Mouse (Mus musculus) urinary bladder, postnatal 36 days (tissue): ENCODE results near the gene Pdzd3.

Experiments used
- DNase-seq, 2 experiments: peaks; one replicate each; pipeline ENCODE4 v3.0.0; 2022; ENCODE audit warnings: low spot score in 2 of 2, mixed read lengths in 1 of 2

Gene Pdzd3

DNA sequence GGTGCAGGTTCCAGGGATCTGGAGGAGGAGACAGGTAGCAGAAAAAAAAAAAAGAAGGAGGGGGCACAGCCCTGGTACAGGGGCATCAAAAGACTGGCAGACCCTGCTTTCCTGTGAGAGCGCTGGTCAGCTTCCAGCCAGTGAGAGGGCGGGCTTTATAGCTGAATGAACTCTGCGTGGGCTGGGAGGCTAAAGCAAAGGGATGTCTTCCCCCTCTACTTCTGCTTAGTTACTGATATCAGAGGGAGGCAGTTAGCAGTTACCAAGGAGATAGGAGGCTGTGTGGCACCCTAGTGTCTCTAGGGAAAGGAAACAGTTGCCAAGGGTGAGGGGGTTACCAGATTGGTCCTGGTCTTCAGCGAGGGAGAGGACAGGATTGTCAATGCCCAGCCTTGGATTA is 826 bp downstream of the Pdzd3 start:
- DNase-seq: no peak

DNA sequence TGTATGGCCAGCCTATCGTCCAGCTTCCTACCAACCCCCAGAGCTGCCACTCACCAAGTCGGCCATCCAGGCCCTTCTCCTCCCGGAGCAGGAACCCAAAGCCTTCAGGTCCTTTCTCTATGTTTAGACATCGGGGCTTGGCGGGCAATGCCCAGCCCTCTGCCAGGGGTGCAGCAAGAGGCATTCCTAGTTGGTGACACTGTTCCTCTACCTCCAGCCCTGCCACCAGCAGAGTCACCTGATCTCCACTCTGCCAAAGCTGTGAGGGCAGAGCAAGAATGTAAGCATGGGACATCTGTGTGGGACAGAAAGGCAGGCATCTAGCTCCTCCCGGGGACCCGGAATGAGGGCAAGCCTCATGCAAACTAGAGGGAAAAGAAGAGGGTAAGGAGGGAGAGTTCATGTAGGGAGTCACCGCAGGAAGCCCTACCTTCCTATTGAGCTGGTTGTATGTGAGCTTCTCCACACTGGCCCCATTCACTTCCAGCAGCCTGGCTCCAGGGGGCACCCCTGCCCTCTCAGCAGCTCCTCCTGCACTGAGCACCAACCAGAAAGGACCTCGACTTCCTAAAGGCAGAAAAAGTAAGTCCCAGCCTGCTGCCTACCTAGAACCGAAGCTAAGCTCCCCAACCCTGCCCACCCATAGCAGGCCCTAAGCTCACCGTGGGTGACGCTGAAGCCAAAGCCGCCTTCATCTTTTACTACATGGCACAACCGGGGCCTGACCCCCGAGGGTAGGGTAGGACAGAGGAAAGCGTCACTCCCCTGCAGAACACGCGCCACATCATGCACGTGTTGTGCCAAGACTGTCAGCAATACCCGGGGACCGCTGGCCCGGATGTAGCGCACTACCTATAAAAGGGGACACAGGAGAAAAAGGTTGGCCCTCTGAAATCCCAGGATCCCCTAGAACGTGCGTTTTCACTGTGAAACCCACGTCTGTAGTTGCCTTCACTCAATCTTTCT is 1.8 kb downstream of the Pdzd3 start:
- peak; percentile 39 to 69 for DNase-seq

- DNase-seq: no peak
Observed at GRCm38 (mm10) chr9:44247907-44248306, 3.4 kb downstream of the Pdzd3 start.

GRCm38 (mm10) chr9:44243621-44244020 is 7.7 kb downstream of the Pdzd3 start:
- no peak for DNase-seq

DNA sequence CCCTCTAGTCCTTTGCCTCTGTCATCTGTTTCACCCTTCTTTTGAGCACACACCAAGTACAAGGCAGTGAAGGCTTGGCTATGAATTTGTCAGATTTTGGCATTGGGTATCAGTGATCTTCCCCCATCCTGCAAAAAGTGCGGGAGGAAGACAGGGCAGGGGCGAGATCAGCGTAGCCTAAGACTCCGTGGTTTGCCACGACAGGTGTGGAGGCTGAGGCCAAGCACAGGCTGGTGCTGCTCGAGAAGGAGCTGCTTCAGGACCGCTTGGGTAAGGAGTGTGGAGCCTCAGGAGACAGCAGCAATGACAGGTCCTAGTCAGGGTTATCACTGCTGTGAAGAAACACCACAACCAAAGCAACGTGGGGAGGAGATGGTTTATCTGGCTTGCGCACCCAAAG is 9.9 kb downstream of the Pdzd3 start:
- no peak for DNase-seq

DNA sequence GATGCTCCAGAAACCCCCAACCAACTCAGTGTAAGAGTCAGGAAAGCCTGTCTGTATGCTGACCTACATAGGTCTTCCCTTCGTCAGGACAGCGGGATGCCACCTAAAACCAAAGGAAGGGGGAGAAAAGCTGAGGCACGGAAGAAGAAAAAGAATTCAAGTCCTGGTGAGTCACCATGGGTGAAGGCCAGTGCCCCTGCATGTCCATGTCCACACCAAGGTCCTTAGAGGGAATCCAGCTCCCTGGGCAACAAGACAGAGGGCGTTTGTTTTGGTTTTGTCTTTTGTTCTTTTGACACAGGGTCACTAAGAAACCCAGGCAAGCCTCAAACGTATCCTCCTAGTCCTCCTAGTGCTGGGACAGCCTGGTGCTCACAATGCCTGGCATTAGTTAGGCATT is 10.4 kb downstream of the Pdzd3 start:
- DNase-seq: no peak

- no peak for DNase-seq
Observed at GRCm38 (mm10) chr9:44240399-44240798, 10.9 kb downstream of the Pdzd3 start, which contains the start of gene Ccdc153. Gene Ccdc153, plus strand, starts transcription at chr9:44240676.

- peak in 1 of 2 experiments; percentile 14 for DNase-seq
Observed at GRCm38 (mm10) chr9:44239447-44239846, 11.8 kb downstream of the Pdzd3 start.

DNA sequence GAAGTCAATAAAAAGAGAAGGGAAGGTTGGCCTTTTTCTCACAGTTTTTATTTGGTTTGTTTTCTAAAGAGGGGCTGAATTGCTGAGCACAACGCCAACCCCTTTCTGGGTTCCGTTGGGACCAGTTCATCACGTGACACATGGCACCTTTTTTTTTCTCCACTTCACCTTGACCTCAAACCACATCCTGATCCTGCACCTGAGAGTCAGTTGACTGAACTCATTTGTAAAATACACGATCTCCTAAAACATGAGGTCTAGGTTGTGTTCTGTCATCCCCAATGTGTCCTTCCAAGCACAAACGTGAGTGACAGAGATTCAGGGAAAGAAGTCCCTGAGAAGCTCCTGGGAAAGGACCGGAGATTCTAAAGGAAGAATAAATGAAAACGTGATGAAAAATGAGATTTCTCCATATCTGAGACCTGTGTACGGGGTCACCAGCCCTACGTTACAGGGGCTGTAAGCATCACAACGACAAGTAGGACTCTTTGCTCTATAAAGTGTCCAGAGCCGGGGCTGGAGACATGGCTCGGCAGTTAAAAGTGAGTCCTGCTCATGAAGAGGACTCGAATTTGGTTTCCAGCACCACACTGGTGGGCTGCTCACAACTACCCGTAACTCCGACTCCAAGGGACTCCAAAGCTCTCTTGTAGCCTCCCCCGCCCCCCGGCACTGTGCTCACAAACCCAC is 12.6 kb downstream of the Pdzd3 start:
- DNase-seq: no peak

GRCm38 (mm10) chr9:44237128-44237527 is 14.1 kb downstream of the Pdzd3 start:
- no peak for DNase-seq

DNA sequence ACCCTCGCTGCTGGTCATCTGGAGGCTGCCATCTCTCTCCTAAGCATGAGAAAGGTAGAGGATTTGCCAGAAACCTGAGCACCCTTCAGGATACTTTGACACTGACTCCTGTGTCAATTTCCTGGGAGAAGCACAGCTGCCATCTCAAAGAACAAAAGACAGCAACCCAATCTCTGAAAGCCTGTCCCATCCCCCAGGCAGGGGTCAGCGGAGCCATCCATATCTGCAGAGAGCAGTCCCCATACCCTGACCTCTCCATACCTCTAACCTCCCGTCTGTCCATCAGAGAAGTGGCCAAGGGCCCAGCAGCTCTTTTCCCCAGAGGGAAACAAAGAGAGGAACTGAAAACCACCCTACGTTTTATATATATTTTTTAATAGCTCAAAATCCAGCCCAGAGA is 14.7 kb downstream of the Pdzd3 start:
- no peak for DNase-seq

GRCm38 (mm10) chr9:44234479-44235427 is 16.5 kb downstream of the Pdzd3 start:
- peak; percentile 32 to 47 for DNase-seq

DNA sequence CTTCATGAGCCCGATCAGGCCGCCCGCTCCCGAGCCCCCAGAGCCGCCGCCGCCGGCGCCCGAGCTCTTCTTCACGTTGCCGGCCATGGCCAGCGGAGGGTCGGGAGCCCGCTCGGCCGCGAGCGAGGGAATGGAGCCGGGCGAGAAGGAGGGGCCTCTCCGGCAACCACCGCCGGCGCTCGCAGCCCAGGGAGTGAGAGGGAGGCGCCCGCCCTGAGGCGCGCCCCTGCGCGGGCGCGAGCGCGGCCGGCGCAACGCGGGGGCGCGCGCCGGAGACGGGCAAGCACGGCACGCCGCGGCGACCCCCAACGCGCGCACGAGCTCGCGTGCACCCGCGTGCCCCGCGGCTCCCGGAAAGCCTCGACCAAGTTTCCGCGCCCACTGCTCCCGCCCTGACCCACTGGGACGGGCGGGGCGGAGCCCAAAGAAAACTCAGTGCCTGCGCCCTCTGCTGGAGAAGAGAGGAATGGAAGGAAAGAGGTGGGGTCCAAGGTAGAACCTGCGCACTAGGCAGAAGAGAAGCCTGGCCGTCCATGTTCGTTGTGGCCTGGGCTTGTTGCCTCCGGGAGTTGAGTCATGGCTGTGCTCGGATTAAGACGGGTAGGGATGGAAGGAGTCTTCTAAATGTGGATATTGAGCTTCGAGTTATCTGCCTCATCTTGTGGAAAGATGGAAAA is 17.3 kb downstream of the Pdzd3 start, which contains the start of gene Cbl:
Gene Cbl, minus strand, starts transcription at position 248 of the 677 bp plus-strand sequence.
- peak; percentile 99 for DNase-seq

DNA sequence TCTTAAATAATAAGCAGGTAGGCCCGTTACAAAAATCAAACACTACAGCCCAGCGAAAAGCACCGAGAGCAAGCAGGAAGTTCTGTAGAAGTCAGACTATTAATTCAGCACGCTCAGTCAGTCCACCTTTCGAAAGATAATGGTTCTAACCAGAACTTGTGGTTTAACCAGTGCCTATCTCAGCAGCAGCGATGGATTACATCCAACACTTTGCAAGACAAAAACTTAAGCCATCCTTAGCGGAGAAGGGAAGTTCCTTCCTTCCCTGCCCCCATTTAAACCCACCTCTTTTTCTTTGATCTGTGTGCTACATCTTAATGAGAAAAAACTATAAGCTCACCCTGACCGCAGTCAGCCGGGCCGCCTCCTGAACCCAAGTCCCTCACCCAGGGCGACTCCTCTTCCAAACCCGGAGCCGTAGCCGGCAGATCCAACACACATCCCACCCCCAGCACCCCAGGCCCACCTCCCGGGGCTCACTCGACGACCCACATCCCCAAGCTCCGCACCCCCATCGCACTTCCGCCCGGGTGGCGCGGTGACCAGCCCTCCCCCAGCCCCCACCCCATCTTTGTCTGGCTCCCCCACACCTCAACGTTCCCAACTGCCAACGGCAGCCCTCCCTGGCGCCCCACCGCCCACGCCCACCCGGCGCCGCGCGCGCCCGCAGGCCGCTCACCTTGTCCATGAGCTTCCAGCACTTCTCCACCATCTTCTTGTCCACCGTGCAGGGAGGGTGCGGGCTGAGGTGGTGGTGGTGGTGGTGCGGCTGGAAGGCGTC is 18.1 kb downstream of the Pdzd3 start:
- DNase-seq: peak in 1 of 2 experiments; percentile 15

DNA sequence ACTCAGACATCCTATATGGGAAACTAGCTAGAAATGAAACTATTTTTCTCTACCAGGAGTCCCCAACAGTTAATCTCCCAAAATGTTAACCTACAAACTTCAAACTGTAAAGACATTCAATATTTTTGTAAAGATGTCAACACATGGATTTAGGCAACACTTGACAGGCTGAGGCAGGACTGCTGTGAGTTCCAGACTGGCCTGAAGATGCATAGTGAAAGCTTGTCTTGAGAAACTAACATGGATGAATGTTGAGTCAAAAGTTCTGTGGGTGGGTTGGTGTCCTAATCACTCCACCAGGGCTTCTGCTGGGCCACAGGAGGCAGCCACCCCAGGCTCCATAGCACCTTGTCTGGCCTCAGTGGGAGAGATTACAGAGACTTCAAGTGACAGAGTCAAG is 19.7 kb downstream of the Pdzd3 start:
- no peak for DNase-seq

DNA sequence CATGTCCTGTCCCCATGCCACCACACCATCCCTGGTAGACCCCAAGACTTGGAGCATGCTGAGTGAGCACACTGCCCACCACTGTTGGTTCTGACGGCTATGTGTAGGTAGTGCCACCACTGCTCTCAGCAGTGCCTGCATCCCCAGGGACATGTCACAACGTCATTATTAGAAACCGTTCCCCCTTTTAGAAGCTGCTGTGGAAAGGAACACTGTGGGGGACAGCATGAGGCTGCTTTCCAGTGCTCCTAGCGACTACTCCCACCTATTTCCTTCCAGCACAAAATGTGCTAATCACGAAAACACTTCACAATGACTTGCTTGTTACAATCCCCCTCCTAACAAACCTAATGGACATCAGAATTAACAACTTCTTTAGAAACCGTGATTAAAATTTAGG is 25.3 kb downstream of the Pdzd3 start:
- no peak for DNase-seq

- no peak for DNase-seq
Observed at GRCm38 (mm10) chr9:44213538-44213937, 37.7 kb downstream of the Pdzd3 start.

DNA sequence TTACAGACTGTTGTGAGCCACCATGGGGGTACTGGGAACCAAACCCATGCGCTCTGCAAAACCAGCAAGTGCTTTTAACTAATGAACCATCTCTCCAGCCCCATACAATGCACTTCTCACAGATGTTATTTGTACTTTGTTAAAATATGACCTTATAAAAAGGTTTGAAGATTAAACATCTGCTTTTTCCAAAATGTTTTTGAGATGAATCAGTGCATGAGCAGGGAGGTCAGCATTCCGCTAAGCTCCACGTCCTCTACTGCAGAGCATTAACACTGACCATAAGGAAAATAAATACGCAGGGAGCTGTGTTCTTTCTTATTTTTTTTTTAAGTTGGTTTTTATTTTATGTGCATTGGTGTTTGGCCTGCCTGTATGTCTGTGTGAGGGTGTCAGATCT is 38.9 kb downstream of the Pdzd3 start:
- no peak for DNase-seq

DNA sequence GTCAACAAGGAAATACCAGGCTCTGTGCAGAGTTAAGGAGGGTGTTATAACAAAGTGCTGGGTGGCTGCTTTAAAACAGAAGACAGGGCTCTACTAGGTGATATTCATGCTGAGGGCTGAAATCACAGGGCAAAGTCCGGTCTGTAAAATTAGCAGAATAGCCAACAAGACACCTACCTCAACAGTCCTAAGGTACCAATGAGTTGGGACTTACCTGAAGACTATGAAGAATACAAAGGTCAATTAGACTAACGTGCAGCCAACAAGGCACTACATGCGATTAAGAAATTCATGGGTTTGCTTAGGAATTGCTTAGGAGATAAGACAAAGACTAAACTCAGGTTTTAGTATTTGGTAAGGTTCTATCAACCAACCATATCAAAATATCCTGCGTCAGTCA is 41.9 kb downstream of the Pdzd3 start:
- DNase-seq: no peak

DNA sequence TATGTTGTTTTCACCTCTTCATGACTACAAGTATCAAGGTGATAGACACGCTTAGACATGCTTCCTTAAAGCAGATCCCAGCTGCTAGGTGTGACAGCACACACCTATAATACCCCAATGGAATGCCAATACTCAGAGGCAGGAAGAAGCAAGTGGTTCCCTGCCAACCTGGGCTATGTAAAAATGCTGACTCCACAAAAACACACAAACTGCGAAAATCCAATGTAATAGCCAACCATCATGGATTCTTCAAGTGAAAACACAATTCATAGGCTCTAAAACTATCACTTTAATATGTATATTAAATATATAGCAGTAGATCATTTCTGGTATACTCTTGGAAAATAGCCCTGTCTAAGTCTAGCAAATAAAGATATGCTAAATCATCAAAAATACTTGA is 43.4 kb downstream of the Pdzd3 start:
- DNase-seq: no peak
